Mouse (Mus musculus): ENCODE measurements at regions not wholly inside any gene's neighbourhood (a gene's known extent, or its start where the extent isn't known, plus 50 kb on each side); places are given as distances from the start of the nearest gene placed in this dataset.

GRCm38 (mm10) chr2:170204768-170205514 is 57.0 kb upstream of the Zfp217 start:
- peak overlapping the region; percentile 100 for H3K27ac ChIP-seq (ENCODE audit: control insufficient read depth, low read depth, low read length)
- peaks cover 0 to 10% of the 10 kb centered on the region in 2 experiments; a peak in 2 of 4 replicates for H3K36me3 ChIP-seq (ENCODE audit: control insufficient read depth in 1 of 2, insufficient read depth in 2 of 2, low read length in 2 of 2)
- TF ChIP-seq RCOR1 (IDR thresholded peaks at IDR 0.05; ENCODE audit: low read depth, low read length) = peak; percentile 17; the same call in 1 of the 2 replicates
- peak; percentile 17; the same call in 1 of the 2 replicates for TF ChIP-seq MYC (IDR thresholded peaks at IDR 0.05; ENCODE audit: low read depth, low read length)
- peak; percentile 28; the same call in 1 of the 2 replicates for TF ChIP-seq HCFC1 (IDR thresholded peaks at IDR 0.05; ENCODE audit: low read depth, low read length)
- no peak for TF ChIP-seq E2F4 (IDR thresholded peaks at IDR 0.05; ENCODE audit: borderline replicate concordance, low read depth, low read length)
- peak; percentile 47; the same call in 1 of the 2 replicates for TF ChIP-seq ELF1 (IDR thresholded peaks at IDR 0.05; ENCODE audit: low read depth, low read length)
- no peak; a peak in 2 of 4 replicates for TF ChIP-seq EP300 (IDR thresholded peaks at IDR 0.05; ENCODE audit: low read depth in 1 of 2, low read length in 2 of 2)
- peak; percentile 39 for TF ChIP-seq SIN3A (IDR thresholded peaks at IDR 0.05; ENCODE audit: low read length)
- peak; percentile 10; the same call in 1 of the 2 replicates for TF ChIP-seq ETS1 (IDR thresholded peaks at IDR 0.05; ENCODE audit: low read depth, low read length)
- TF ChIP-seq POLR2A (IDR thresholded peaks at IDR 0.05; ENCODE audit: control insufficient read depth in 1 of 2, insufficient read depth in 1 of 2, low read depth in 1 of 2, low read length in 2 of 2, poor library complexity in 1 of 2) = peak in 1 of 2 experiments; percentile 24; a peak in 1 of 4 replicates
- TF ChIP-seq ZNF384 (IDR thresholded peaks at IDR 0.05; ENCODE audit: low read depth, low read length) = peak; percentile 60
- TF ChIP-seq MAFK (IDR thresholded peaks at IDR 0.05; ENCODE audit: borderline replicate concordance, low read depth, low read length) = 0 out of 2 replicates have a peak, but pooled peaks have one; percentile 26
- TF ChIP-seq CTCF (IDR thresholded peaks at IDR 0.05 in 2 of 3, conservative IDR thresholded peaks at IDR 0.05 in 1 of 3; ENCODE audit: control insufficient read depth in 1 of 3, insufficient read depth in 1 of 3, low read depth in 2 of 3, low read length in 3 of 3, poor library complexity in 1 of 3, severe bottlenecking in 1 of 3) = no peak
- no peak for TF ChIP-seq NELFE (IDR thresholded peaks at IDR 0.05; ENCODE audit: low read depth, low read length)
- peak; percentile 95 for TF ChIP-seq TBP (IDR thresholded peaks at IDR 0.05; ENCODE audit: low read depth, low read length)
- TF ChIP-seq MAX (IDR thresholded peaks at IDR 0.05; ENCODE audit: low read length) = 0 out of 2 replicates have a peak, but pooled peaks have one; percentile 12
- TF ChIP-seq TAL1 (IDR thresholded peaks at IDR 0.05; ENCODE audit: low read length) = no peak
- peak; percentile 60 for TF ChIP-seq GATA1 (IDR thresholded peaks at IDR 0.05; ENCODE audit: low read depth, low read length)
- TF ChIP-seq MXI1 (IDR thresholded peaks at IDR 0.05; ENCODE audit: low read depth, low read length) = peak; percentile 58
- no peak for TF ChIP-seq CHD1 (IDR thresholded peaks at IDR 0.05; ENCODE audit: low read depth, low read length)
- peak overlapping the region; percentile 80 to 89 for H3K4me3 ChIP-seq (ENCODE audit: control insufficient read depth in 1 of 2, insufficient read depth in 1 of 2, low read depth in 2 of 2, low read length in 2 of 2)
- peaks cover 0 to 18% of the 10 kb centered on the region in 2 experiments; a peak in 2 of 4 replicates for H3K4me1 ChIP-seq (ENCODE audit: control insufficient read depth in 1 of 2, insufficient read depth in 2 of 2, low read length in 2 of 2)
- H3K27me3 ChIP-seq (ENCODE audit: control insufficient read depth in 1 of 2, insufficient read depth in 2 of 2, low read length in 2 of 2) = no peaks in the 10 kb centered on the region
- DNase-seq (ENCODE audit: low read depth, low spot score) = peak; percentile 87
- peak overlapping the region; percentile 94 for H3K9ac ChIP-seq (ENCODE audit: control insufficient read depth, low read depth, low read length, poor library complexity, severe bottlenecking)
- no peaks in the 10 kb centered on the region for H3K9me3 ChIP-seq (replicated peaks; ENCODE audit: insufficient read depth, low read length)
- H3K79me2 ChIP-seq (ENCODE audit: control insufficient read depth, insufficient read depth, low read length, poor library complexity) = peaks cover 2% of the 10 kb centered on the region; the same call in 1 of the 2 replicates

DNA sequence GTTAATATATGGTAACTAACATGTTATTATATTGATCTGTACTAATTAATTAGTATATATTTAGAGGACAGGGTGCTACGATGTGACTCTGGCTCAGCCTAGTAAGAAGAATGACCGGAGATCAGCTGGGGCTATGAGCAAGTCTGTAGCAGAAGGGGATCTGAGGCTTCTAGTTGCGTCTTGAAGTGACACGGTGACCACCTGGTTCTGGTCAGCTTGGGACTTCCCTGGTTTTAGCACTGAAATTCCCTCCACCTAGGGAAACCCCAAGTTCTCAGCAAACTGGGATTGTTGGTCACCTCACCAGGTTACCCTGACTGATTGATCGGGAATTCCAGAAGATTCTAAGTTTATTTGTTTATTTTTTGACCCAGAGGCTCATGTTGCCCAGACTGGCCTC is 55.6 kb upstream of the Zfp217 start:
- H3K79me2 ChIP-seq (ENCODE audit: control insufficient read depth, insufficient read depth, low read length, poor library complexity) = peaks cover 2% of the 10 kb centered on the region; the same call in 1 of the 2 replicates
- DNase-seq (ENCODE audit: low read depth, low spot score) = no peak
- H3K9me3 ChIP-seq (replicated peaks; ENCODE audit: insufficient read depth, low read length) = no peaks in the 10 kb centered on the region
- H3K36me3 ChIP-seq (ENCODE audit: control insufficient read depth in 1 of 2, insufficient read depth in 2 of 2, low read length in 2 of 2) = peaks cover 0 to 10% of the 10 kb centered on the region in 2 experiments; a peak in 2 of 4 replicates
- H3K9ac ChIP-seq (ENCODE audit: control insufficient read depth, low read depth, low read length, poor library complexity, severe bottlenecking) = no peak overlapping the region
- H3K4me1 ChIP-seq (ENCODE audit: control insufficient read depth in 1 of 2, insufficient read depth in 2 of 2, low read length in 2 of 2) = peaks cover 0 to 18% of the 10 kb centered on the region in 2 experiments; a peak in 2 of 4 replicates
- H3K27ac ChIP-seq (ENCODE audit: control insufficient read depth, low read depth, low read length) = no peak overlapping the region
- H3K27me3 ChIP-seq (ENCODE audit: control insufficient read depth in 1 of 2, insufficient read depth in 2 of 2, low read length in 2 of 2) = no peaks in the 10 kb centered on the region
- H3K4me3 ChIP-seq (ENCODE audit: control insufficient read depth in 1 of 2, insufficient read depth in 1 of 2, low read depth in 2 of 2, low read length in 2 of 2) = no peak overlapping the region
- TF ChIP-seq MEF2A (IDR thresholded peaks at IDR 0.05; ENCODE audit: extremely low read depth, insufficient replicate concordance, low read depth, low read length, poor library complexity, severe bottlenecking) = no peak
- no peak for TF ChIP-seq ETS1 (IDR thresholded peaks at IDR 0.05; ENCODE audit: low read depth, low read length)
- TF ChIP-seq MAFK (IDR thresholded peaks at IDR 0.05; ENCODE audit: borderline replicate concordance, low read depth, low read length) = no peak
- no peak for TF ChIP-seq SMC3 (IDR thresholded peaks at IDR 0.05; ENCODE audit: low read depth, low read length)
- no peak for TF ChIP-seq ZC3H11A (IDR thresholded peaks at IDR 0.05; ENCODE audit: low read depth, low read length)
- TF ChIP-seq GATA1 (IDR thresholded peaks at IDR 0.05; ENCODE audit: low read depth, low read length) = no peak
- no peak for TF ChIP-seq TAL1 (IDR thresholded peaks at IDR 0.05; ENCODE audit: low read length)
- no peak for TF ChIP-seq MYC (IDR thresholded peaks at IDR 0.05; ENCODE audit: low read depth, low read length)
- no peak for TF ChIP-seq BHLHE40 (IDR thresholded peaks at IDR 0.05; ENCODE audit: borderline replicate concordance, low read depth, low read length)
- TF ChIP-seq POLR2AphosphoS5 (IDR thresholded peaks at IDR 0.05; ENCODE audit: borderline replicate concordance, low read depth, low read length) = no peak
- no peak for TF ChIP-seq CHD1 (IDR thresholded peaks at IDR 0.05; ENCODE audit: low read depth, low read length)
- TF ChIP-seq E2F4 (IDR thresholded peaks at IDR 0.05; ENCODE audit: borderline replicate concordance, low read depth, low read length) = no peak
- TF ChIP-seq ELF1 (IDR thresholded peaks at IDR 0.05; ENCODE audit: low read depth, low read length) = no peak
- no peak for TF ChIP-seq MYB (IDR thresholded peaks at IDR 0.05; ENCODE audit: low read depth, low read length)
- TF ChIP-seq CHD2 (IDR thresholded peaks at IDR 0.05; ENCODE audit: low read length) = no peak
- TF ChIP-seq NELFE (IDR thresholded peaks at IDR 0.05; ENCODE audit: low read depth, low read length) = no peak
- no peak for TF ChIP-seq NRF1 (IDR thresholded peaks at IDR 0.05; ENCODE audit: insufficient read depth, low read depth, low read length, poor library complexity, severe bottlenecking)
- TF ChIP-seq CTCF (IDR thresholded peaks at IDR 0.05 in 2 of 3, conservative IDR thresholded peaks at IDR 0.05 in 1 of 3; ENCODE audit: control insufficient read depth in 1 of 3, insufficient read depth in 1 of 3, low read depth in 2 of 3, low read length in 3 of 3, poor library complexity in 1 of 3, severe bottlenecking in 1 of 3) = no peak
- no peak for TF ChIP-seq MXI1 (IDR thresholded peaks at IDR 0.05; ENCODE audit: low read depth, low read length)

Data from MEL (cell line).